Mouse (Mus musculus) midbrain, embryonic 13.5 days (tissue): ENCODE results near the gene Faap20. TPM values are rescaled to one million over a fixed set of nuclear protein-coding genes. Genes with fewer than 3 reads are reported as not detected.
A peak's percentile ranks its signal among the peaks of the same experiment; 100 is the strongest.

Experiments
- ATAC-seq: fragments of 200-750 bp; cut with Nextera tagmentation; 2 replicates; pipeline ENCODE4 v1.8.0; 2017; ENCODE audit warnings: mild to moderate bottlenecking, moderate TSS enrichment, moderate library complexity
- H3K27ac ChIP-seq: fragments of 300-500 bp; sonication (generic); 2 replicates; pipeline ENCODE4 v1.5.1; 2015; ENCODE audit warnings: inconsistent platforms, mild to moderate bottlenecking, moderate library complexity
- H3K27me3 ChIP-seq: fragments of 300-500 bp; sonication (generic); 2 replicates; pipeline ENCODE4 v1.6.1; 2015; ENCODE audit warnings: mild to moderate bottlenecking, inconsistent platforms
- H3K36me3 ChIP-seq: fragments of 300-500 bp; sonication (generic); 2 replicates; pipeline ENCODE4 v1.6.1; 2015; ENCODE audit warnings: mild to moderate bottlenecking, inconsistent platforms
- H3K4me1 ChIP-seq: fragments of 300-500 bp; sonication (generic); replicated peaks from 2 replicates; pipeline ENCODE4 v1.6.1; 2015; ENCODE audit warnings: inconsistent platforms
- H3K4me2 ChIP-seq: fragments of 300-500 bp; sonication (generic); replicated peaks from 2 replicates; pipeline ENCODE4 v1.6.1; 2015; ENCODE audit warnings: moderate library complexity, mild to moderate bottlenecking, inconsistent platforms
- H3K4me3 ChIP-seq: fragments of 300-500 bp; sonication (generic); replicated peaks from 2 replicates; pipeline ENCODE4 v1.5.1; 2015; ENCODE audit warnings: mild to moderate bottlenecking, inconsistent platforms
- H3K9ac ChIP-seq: fragments of 300-500 bp; sonication (generic); replicated peaks from 2 replicates; pipeline ENCODE4 v1.6.1; 2015; ENCODE audit warnings: mild to moderate bottlenecking, inconsistent platforms
- H3K9me3 ChIP-seq: fragments of 300-500 bp; sonication (generic); 2 replicates; pipeline ENCODE4 v1.6.1; 2016; ENCODE audit warnings: mild to moderate bottlenecking, inconsistent platforms
- WGBS: fragments of 180-500 bp; shearing (Covaris S2); methylation state at CpG from one replicate; pipeline ENCODE4 v1.1.7; 2015; 5-methylcytosine and 5-hydroxymethylcytosine counted together
- polyA plus RNA-seq: library from polyadenylated mRNA; unstranded; fragments of >200 nt; fragmentation: Nextera tagmentation; extraction: Ambion mirVana; gene quantifications from 2 replicates; pipeline ENCODE4 v1.2.1, GENCODE M21; 2015

Faap20 gene
- polyA plus RNA-seq, 1 experiment from 2014 or later = 92.7 TPM

DNA sequence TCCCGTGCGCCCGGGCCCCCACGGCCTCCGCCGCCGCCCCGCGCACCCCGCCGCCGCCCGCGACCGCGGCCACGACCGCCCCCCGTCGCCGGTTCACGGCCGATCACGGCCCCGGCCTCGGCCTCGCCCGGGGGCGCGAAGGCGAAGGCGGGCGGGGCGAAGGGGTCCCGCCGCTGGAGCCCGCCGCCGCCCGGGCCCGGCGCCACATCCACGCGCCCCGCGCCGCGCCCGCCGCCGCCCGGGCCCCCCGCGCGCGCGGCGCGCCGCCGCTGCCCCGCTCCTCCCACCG lies 27.1 kb upstream of the Faap20 start, which contains the start of gene Ski:
Gene Ski, minus strand, starts transcription at position 41 of the 289 bp plus-strand sequence.
- Histone ChIP-seq H3K9me3 (no peaks in the 10 kb centered on the region), H3K4me2 (peak within 1 kb of the TSS; percentile 98)
- WGBS = no CpG with 5 or more reads among the region's 63 CpGs

GRCm38 (mm10) chr4:155222841-155223593 lies 26.6 kb upstream of the Faap20 start:
- Histone ChIP-seq H3K36me3 (no peaks in the 10 kb centered on the region), H3K4me1 (peaks cover 43% of the 10 kb centered on the region), H3K4me2 (peak overlapping the region; percentile 62), H3K4me3 (peak overlapping the region; percentile 93), H3K27me3 (peaks cover 3% of the 10 kb centered on the region; the same call in 1 of the 2 replicates), H3K9ac (peak overlapping the region; percentile 82), H3K27ac (peak overlapping the region; percentile 94), H3K9me3 (no peaks in the 10 kb centered on the region)
- WGBS = 0% methylated on average over 45 of the region's 116 CpGs
- peak; percentile 100 for ATAC-seq

More for the DNA sequence above, 27.1 kb upstream of the Faap20 start, which contains the start of gene Ski:
- Histone ChIP-seq H3K27me3 (peaks cover 3% of the 10 kb centered on the region; the same call in 1 of the 2 replicates), H3K36me3 (no peaks in the 10 kb centered on the region), H3K27ac (peak within 1 kb of the TSS; percentile 94), H3K4me1 (peaks cover 48% of the 10 kb centered on the region), H3K9ac (peak within 1 kb of the TSS; percentile 97), H3K4me3 (peak within 1 kb of the TSS; percentile 93)
- no peak for ATAC-seq

GRCm38 (mm10) chr4:155223594-155224528 lies 25.7 kb upstream of the Faap20 start:
- 34% methylated on average over 20 of the region's 20 CpGs for WGBS
- peak overlapping the region; percentile 62 for H3K4me2 ChIP-seq

GRCm38 (mm10) chr4:155225918-155226317 lies 23.7 kb upstream of the Faap20 start:
- Histone ChIP-seq H3K4me2 (no peak overlapping the region), H3K9me3 (no peaks in the 10 kb centered on the region), H3K27ac (no peak overlapping the region), H3K4me3 (no peak overlapping the region), H3K9ac (no peak overlapping the region), H3K4me1 (peaks cover 14% of the 10 kb centered on the region), H3K36me3 (no peaks in the 10 kb centered on the region), H3K27me3 (peaks cover 3% of the 10 kb centered on the region; the same call in 1 of the 2 replicates)
- no peak for ATAC-seq
- 77% methylated on average over 5 of the region's 5 CpGs for WGBS

More at GRCm38 (mm10) chr4:155223594-155224528, 25.7 kb upstream of the Faap20 start:
- Histone ChIP-seq H3K4me1 (peaks cover 34% of the 10 kb centered on the region), H3K4me3 (peak overlapping the region; percentile 93), H3K27me3 (peaks cover 3% of the 10 kb centered on the region; the same call in 1 of the 2 replicates), H3K9me3 (no peaks in the 10 kb centered on the region), H3K9ac (peak overlapping the region; percentile 82), H3K36me3 (no peaks in the 10 kb centered on the region), H3K27ac (peak overlapping the region; percentile 94)
- ATAC-seq = no peak

GRCm38 (mm10) chr4:155227986-155228385 lies 21.6 kb upstream of the Faap20 start:
- Histone ChIP-seq H3K9me3 (no peaks in the 10 kb centered on the region), H3K36me3 (no peaks in the 10 kb centered on the region), H3K4me1 (peaks cover 9% of the 10 kb centered on the region; the same call in 1 of the 2 replicates), H3K4me2 (no peak overlapping the region), H3K27me3 (peaks cover 3% of the 10 kb centered on the region; the same call in 1 of the 2 replicates), H3K27ac (no peak overlapping the region), H3K9ac (no peak overlapping the region), H3K4me3 (no peak overlapping the region)
- 90% methylated on average over 4 of the region's 4 CpGs for WGBS
- ATAC-seq = no peak

DNA sequence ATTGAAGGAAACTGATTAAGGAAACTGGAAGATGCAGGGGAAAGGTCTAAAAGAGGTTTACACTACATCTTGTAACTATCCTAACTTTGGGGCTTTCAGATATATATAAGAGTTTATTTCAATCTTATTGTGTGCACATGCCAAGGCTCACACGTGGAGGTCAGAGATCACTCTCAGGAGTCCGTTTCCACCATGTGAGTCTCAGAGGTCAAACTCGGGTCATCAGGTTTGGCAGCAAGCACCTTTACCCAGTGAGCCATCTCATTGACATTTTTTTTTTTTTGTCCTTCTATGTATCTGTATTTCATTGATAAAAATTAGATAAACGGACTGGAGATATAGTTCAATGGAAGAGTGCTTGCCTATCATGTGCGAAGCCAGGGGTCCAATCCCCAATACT lies 21.1 kb upstream of the Faap20 start:
- no peaks in the 10 kb centered on the region for H3K9me3 ChIP-seq
- H3K4me1 ChIP-seq = peaks cover 12% of the 10 kb centered on the region
- peaks cover 3% of the 10 kb centered on the region; the same call in 1 of the 2 replicates for H3K27me3 ChIP-seq
- no peak overlapping the region for H3K27ac ChIP-seq
- no peak overlapping the region for H3K9ac ChIP-seq
- no peak overlapping the region for H3K4me2 ChIP-seq
- ATAC-seq = no peak
- no peaks in the 10 kb centered on the region for H3K36me3 ChIP-seq
- H3K4me3 ChIP-seq = no peak overlapping the region
- 83% methylated on average over 5 of the region's 5 CpGs for WGBS

DNA sequence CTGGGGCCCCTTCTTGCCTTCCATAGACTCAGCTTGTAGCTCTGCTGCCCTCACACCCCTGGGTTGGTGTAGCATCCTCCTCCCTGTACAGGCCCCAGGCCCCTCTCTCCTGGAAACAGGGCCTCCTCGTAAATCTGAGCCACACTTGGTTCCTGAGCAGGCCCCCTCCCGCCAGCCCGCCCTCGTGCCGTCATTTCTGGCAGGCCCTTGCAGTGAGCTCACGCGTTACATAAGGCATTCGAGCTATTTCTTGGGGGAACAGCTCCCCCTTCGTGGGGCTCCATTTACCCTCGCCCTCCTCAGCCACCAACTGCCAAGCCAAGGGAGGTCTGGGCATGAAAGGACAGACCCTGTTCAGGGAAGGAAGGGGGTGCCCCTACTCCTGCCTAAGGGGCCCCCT lies 15.7 kb upstream of the Faap20 start:
- H3K4me1 ChIP-seq = peaks cover 38% of the 10 kb centered on the region
- H3K9ac ChIP-seq = peak overlapping the region; percentile 58
- peak overlapping the region; percentile 89 for H3K27ac ChIP-seq
- H3K27me3 ChIP-seq = no peaks in the 10 kb centered on the region
- H3K4me3 ChIP-seq = no peak overlapping the region
- ATAC-seq = peak; percentile 21; the same call in 1 of the 2 replicates
- no peak overlapping the region for H3K4me2 ChIP-seq
- no peaks in the 10 kb centered on the region for H3K36me3 ChIP-seq
- H3K9me3 ChIP-seq = no peaks in the 10 kb centered on the region
- WGBS = 40% methylated on average over 10 of the region's 10 CpGs

DNA sequence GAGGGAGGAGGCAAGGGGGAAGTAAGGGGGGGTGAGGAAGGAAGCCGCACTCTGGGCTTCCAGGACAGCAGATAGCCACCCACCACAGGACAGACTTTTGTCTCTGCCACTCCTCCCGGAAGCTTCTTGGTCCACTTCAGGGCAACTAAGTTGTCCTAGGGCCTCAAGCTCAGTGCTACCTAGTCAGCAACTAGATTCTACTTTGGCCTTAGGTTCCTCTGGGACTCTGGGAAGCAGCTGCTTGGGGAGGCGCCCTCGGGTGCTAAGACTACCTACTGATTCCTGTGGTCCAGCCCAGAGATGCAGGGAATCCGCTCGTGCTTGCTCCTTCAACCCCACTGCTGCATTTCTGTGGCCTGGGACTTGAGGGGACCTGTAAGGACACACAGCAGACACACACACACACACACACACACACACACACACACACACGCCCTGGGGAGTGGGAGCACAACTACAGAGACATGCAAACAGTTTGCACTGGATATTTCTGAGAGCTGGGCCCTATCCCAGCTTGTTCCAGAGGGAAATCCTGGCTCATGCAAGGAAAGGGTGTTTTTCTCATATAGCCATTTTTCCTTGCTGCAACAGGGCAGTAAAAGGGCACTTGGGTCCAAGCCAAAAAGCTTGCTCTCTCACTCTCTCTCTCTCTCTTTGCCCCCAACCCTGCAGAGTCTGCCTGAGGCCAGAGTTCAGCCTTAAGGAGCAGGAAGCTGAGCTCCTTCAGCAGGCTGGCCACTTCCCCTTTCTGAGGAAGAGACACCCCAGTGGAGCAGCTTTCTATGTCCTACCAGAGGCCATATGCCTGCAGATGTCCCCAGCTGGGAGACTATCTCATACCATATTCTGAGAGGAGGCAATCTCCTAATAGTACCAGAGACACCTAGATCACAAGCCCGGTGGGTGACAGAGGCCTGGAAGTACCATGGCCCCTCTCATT lies 15.0 kb upstream of the Faap20 start:
- H3K4me2 ChIP-seq = 0 out of 2 replicates have a peak overlapping the region, but pooled peaks have one; percentile 44
- peaks cover 38% of the 10 kb centered on the region for H3K4me1 ChIP-seq
- peak overlapping the region; percentile 89 for H3K27ac ChIP-seq
- no peak; the same call in 1 of the 2 replicates for ATAC-seq
- no peaks in the 10 kb centered on the region for H3K36me3 ChIP-seq
- peak overlapping the region; percentile 58; the same call in 1 of the 2 replicates for H3K9ac ChIP-seq
- no peaks in the 10 kb centered on the region for H3K27me3 ChIP-seq
- WGBS = 72% methylated on average over 8 of the region's 8 CpGs
- H3K9me3 ChIP-seq = no peaks in the 10 kb centered on the region
- H3K4me3 ChIP-seq = no peak overlapping the region

DNA sequence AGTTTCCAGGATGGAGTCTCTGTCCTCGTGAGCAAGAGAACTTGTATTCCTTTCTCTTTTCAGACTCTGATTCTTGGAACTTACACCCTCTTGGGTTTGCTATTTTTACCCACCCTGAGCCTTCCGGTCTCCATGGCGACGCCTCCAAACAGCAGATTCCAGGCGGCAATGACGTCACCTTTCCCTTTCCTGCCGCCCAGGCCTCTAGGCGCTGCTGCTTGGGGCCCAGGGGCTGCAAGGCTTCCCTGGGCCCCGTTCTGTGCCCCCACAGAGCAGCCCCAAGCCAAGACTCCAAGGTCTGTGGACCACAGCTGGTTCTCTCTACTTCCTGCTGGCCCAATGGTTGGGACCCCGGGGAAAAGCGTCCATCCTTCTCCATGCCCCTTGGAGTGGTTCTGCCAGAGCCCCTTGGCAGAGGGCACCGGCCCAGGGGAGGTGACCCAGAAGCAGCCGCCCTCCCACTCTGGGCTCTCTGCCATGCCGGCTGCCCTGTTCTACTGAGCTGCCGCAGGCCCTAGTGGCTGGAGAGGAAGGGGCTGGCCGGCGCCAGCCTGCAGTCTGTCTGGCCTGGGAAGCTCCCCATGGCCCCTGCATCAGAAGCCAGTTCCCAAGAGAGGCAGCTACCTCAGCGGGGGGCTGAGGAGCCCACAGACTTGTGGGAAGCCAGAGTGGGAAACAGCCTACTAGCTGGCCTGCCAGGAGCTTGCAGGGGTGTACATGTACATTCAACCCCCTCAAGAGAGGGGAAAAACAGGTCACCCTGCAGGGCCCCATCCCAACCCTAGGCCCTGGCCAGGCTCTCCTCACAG lies 14.1 kb upstream of the Faap20 start:
- peaks cover 38% of the 10 kb centered on the region for H3K4me1 ChIP-seq
- H3K27me3 ChIP-seq = no peaks in the 10 kb centered on the region
- H3K27ac ChIP-seq = peak overlapping the region; percentile 89
- no peaks in the 10 kb centered on the region for H3K9me3 ChIP-seq
- peak overlapping the region; percentile 44 for H3K4me2 ChIP-seq
- H3K9ac ChIP-seq = peak overlapping the region; percentile 61
- no peaks in the 10 kb centered on the region for H3K36me3 ChIP-seq
- no peak overlapping the region for H3K4me3 ChIP-seq
- WGBS = 16% methylated on average over 17 of the region's 18 CpGs
- peak; percentile 85 for ATAC-seq

GRCm38 (mm10) chr4:155236737-155237385 lies 12.7 kb upstream of the Faap20 start:
- H3K9me3 ChIP-seq = no peaks in the 10 kb centered on the region
- no peak overlapping the region for H3K27ac ChIP-seq
- WGBS = 78% methylated on average over 12 of the region's 12 CpGs
- no peak overlapping the region for H3K4me3 ChIP-seq
- ATAC-seq = no peak
- no peak overlapping the region for H3K9ac ChIP-seq
- no peaks in the 10 kb centered on the region for H3K27me3 ChIP-seq
- no peak overlapping the region for H3K4me2 ChIP-seq
- no peaks in the 10 kb centered on the region for H3K36me3 ChIP-seq
- H3K4me1 ChIP-seq = peaks cover 35% of the 10 kb centered on the region
